Mouse (Mus musculus) brown adipose tissue, adult 24 weeks (tissue): ENCODE results near the gene Adcy7. TPM values are rescaled to one million over a fixed set of nuclear protein-coding genes. Genes with fewer than 3 reads are reported as not detected.

Source experiments
- H3K27ac ChIP-seq: fragments of 200-500 bp; replicated peaks from 2 replicates; pipeline ENCODE4 v1.5.1; 2012; ENCODE audit warnings: low read depth, mild to moderate bottlenecking, low read length
- H3K4me1 ChIP-seq: fragments of 200-500 bp; 2 replicates; pipeline ENCODE4 v1.6.1; 2012; ENCODE audit warnings: low read length, mixed read lengths; ENCODE audit not compliant: control insufficient read depth, insufficient read depth, insufficient read length
- H3K4me3 ChIP-seq: fragments of 200-500 bp; 2 replicates; pipeline ENCODE4 v1.5.1; 2012; ENCODE audit warnings: low read depth, mild to moderate bottlenecking, low read length, moderate library complexity; ENCODE audit not compliant: insufficient read depth
- polyA plus RNA-seq: library from polyadenylated mRNA; stranded (reverse); fragments of >200 nt; gene quantifications from 2 replicates; pipeline ENCODE4 v1.2.4, GENCODE M21; 2012; ENCODE audit not compliant: missing spikeins, insufficient read depth, insufficient read length

Adcy7 gene
- polyA plus RNA-seq, result 1.6 and 1.7 TPM in 2 replicates

GRCm38 (mm10) chr8:88272231-88273050, at the start of gene Adcy7:
TSS of gene Adcy7 (plus strand) at chr8:88272403.
- H3K27ac ChIP-seq, result no peak within 1 kb of the TSS

GRCm38 (mm10) chr8:88225358-88225757, 46.8 kb upstream of the Adcy7 start:
- H3K27ac ChIP-seq, result no peak overlapping the region
- H3K4me1 ChIP-seq, result peaks cover 16% of the 10 kb centered on the region
- H3K4me3 ChIP-seq, result no peak overlapping the region

More at GRCm38 (mm10) chr8:88272231-88273050, at the start of gene Adcy7:
- no peaks in the 10 kb centered on the region for H3K4me1 ChIP-seq
- peak within 1 kb of the TSS; percentile 53 for H3K4me3 ChIP-seq

- Histone ChIP-seq H3K27ac (no peak overlapping the region), H3K4me3 (no peak overlapping the region), H3K4me1 (peaks cover 14% of the 10 kb centered on the region)
Measured at GRCm38 (mm10) chr8:88227851-88228250, 44.4 kb upstream of the Adcy7 start.

GRCm38 (mm10) chr8:88228286-88228685, 43.9 kb upstream of the Adcy7 start:
- Histone ChIP-seq H3K4me3 (no peak overlapping the region), H3K27ac (0 out of 2 replicates have a peak overlapping the region, but pooled peaks have one; percentile 40), H3K4me1 (peaks cover 14% of the 10 kb centered on the region)

GRCm38 (mm10) chr8:88228800-88229199, 43.4 kb upstream of the Adcy7 start:
- Histone ChIP-seq H3K4me3 (no peak overlapping the region), H3K4me1 (peaks cover 14% of the 10 kb centered on the region), H3K27ac (peak overlapping the region; percentile 40; the same call in 1 of the 2 replicates)

GRCm38 (mm10) chr8:88236666-88237065, 35.5 kb upstream of the Adcy7 start:
- H3K27ac ChIP-seq, result no peak overlapping the region
- H3K4me3 ChIP-seq, result no peak overlapping the region
- H3K4me1 ChIP-seq, result peaks cover 6% of the 10 kb centered on the region

GRCm38 (mm10) chr8:88237606-88238005, 34.6 kb upstream of the Adcy7 start:
- no peak overlapping the region for H3K27ac ChIP-seq
- H3K4me3 ChIP-seq, result no peak overlapping the region
- H3K4me1 ChIP-seq, result peaks cover 6% of the 10 kb centered on the region

GRCm38 (mm10) chr8:88239277-88239676, 32.9 kb upstream of the Adcy7 start:
- H3K4me3 ChIP-seq, result no peak overlapping the region

GRCm38 (mm10) chr8:88241871-88242270, 30.3 kb upstream of the Adcy7 start:
- Histone ChIP-seq H3K4me3 (no peak overlapping the region), H3K27ac (no peak overlapping the region)

More at GRCm38 (mm10) chr8:88239277-88239676, 32.9 kb upstream of the Adcy7 start:
- Histone ChIP-seq H3K4me1 (peaks cover 6% of the 10 kb centered on the region), H3K27ac (no peak overlapping the region)

GRCm38 (mm10) chr8:88244298-88244697, 27.9 kb upstream of the Adcy7 start:
- Histone ChIP-seq H3K4me3 (no peak overlapping the region), H3K4me1 (no peaks in the 10 kb centered on the region), H3K27ac (no peak overlapping the region)

More at GRCm38 (mm10) chr8:88241871-88242270, 30.3 kb upstream of the Adcy7 start:
- H3K4me1 ChIP-seq, result peaks cover 5% of the 10 kb centered on the region

GRCm38 (mm10) chr8:88252791-88253190, 19.4 kb upstream of the Adcy7 start:
- H3K4me1 ChIP-seq, result no peaks in the 10 kb centered on the region
- no peak overlapping the region for H3K4me3 ChIP-seq
- no peak overlapping the region for H3K27ac ChIP-seq

- Histone ChIP-seq H3K4me3 (no peak overlapping the region), H3K27ac (no peak overlapping the region), H3K4me1 (no peaks in the 10 kb centered on the region)
Measured at GRCm38 (mm10) chr8:88254957-88255356, 17.2 kb upstream of the Adcy7 start.

GRCm38 (mm10) chr8:88258024-88258423, 14.2 kb upstream of the Adcy7 start:
- Histone ChIP-seq H3K4me3 (no peak overlapping the region), H3K4me1 (peaks cover 2% of the 10 kb centered on the region; the same call in 1 of the 2 replicates), H3K27ac (no peak overlapping the region)

- no peak overlapping the region for H3K27ac ChIP-seq
- peaks cover 2% of the 10 kb centered on the region; the same call in 1 of the 2 replicates for H3K4me1 ChIP-seq
- no peak overlapping the region for H3K4me3 ChIP-seq
Measured at GRCm38 (mm10) chr8:88258544-88258943, 13.7 kb upstream of the Adcy7 start.

- H3K27ac ChIP-seq, result no peak overlapping the region
- H3K4me1 ChIP-seq, result peaks cover 2% of the 10 kb centered on the region; the same call in 1 of the 2 replicates
- H3K4me3 ChIP-seq, result no peak overlapping the region
Measured at GRCm38 (mm10) chr8:88260466-88260980, 11.7 kb upstream of the Adcy7 start.
